Mouse (Mus musculus) layer of hippocampus, adult 18-20 months (tissue): ENCODE data around the gene Mcm6. TPM values are rescaled to one million over a fixed set of nuclear protein-coding genes. Genes with fewer than 3 reads are reported as not detected.

Source experiments
- total RNA-seq, 2 experiments: library from RNA; stranded (reverse); gene quantifications; 2 replicates each; pipeline ENCODE4 v1.2.3; 2021

Mcm6 gene
- total RNA-seq, 2 experiments from 2014 or later: 13.1 to 13.6 TPM

Other genes starting within 250 kb of the Mcm6 start
- gene Ubxn4, start 115.7 kb downstream of the Mcm6 start, total RNA-seq: 10 to 100 TPM; 61.2 to 62.2 TPM
- 10 to 100 TPM; 53.8 to 69.6 TPM for gene Lct, start 31.3 kb downstream of the Mcm6 start, total RNA-seq
- gene Dars, start 57.7 kb upstream of the Mcm6 start, total RNA-seq: 10 to 100 TPM; 66.5 to 68.7 TPM
- 1 to 10 TPM; 3.1 to 4.3 TPM for gene Cxcr4, start 232.6 kb upstream of the Mcm6 start, total RNA-seq